ENCODE assay signal across 17 mouse cellular contexts in the genomic region with DNA sequence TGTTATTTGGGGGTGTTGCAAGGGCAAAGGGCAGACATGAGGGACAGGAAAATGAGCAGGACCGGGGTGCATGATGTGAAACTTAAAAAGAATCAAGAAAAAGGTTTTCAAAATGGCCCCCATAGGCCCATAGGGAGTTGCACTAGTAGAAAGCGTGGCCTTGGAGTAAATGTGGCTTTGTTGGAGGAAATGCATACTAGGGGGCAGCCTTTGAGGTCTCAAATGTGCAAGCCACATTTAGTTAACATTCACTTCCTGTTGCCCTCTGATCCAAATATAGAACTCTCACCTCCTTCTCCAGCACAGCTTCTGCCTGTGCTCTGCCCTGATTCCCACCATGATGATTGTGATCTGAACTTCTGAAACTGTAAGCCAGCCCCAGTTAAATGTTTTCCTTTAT.
"Had no signal": no experiment of that assay in that cellular context is flagged by ENCODE, and none has a peak within 500 bp of the region (broad histone marks: within the 10 kb centered on the region; RNA-seq: fewer than 3 reads in every experiment).

No protein-coding gene starts in this region.

- H3K4me2 ChIP-seq: lung, embryonic 15.5 days; midbrain, embryonic 13.5 days; midbrain, embryonic 15.5 days; neural tube, embryonic 12.5 days; stomach, embryonic 15.5 days had no signal

- H3K4me1 ChIP-seq: neural tube, embryonic 12.5 days; stomach, embryonic 15.5 days had no signal

- H3K27me3 ChIP-seq: lung, embryonic 15.5 days; megakaryocyte, embryonic 14.5 days; midbrain, embryonic 13.5 days; midbrain, embryonic 15.5 days; neural tube, embryonic 12.5 days; stomach, embryonic 15.5 days had no signal

- H3K9me3 ChIP-seq: lung, embryonic 15.5 days; midbrain, embryonic 15.5 days; neural tube, embryonic 12.5 days; stomach, embryonic 15.5 days had no signal

- H3K4me3 ChIP-seq: lung, embryonic 15.5 days; midbrain, embryonic 13.5 days; midbrain, embryonic 15.5 days; neural tube, embryonic 12.5 days; stomach, embryonic 15.5 days had no signal

- H3K9ac ChIP-seq: liver, embryonic 14.5 days; lung, embryonic 15.5 days; midbrain, embryonic 13.5 days; midbrain, embryonic 15.5 days; neural tube, embryonic 12.5 days; stomach, embryonic 15.5 days had no signal

- ATAC-seq: lung, postnatal 0 days; midbrain, embryonic 13.5 days; midbrain, embryonic 15.5 days had no signal

- H3K36me3 ChIP-seq: lung, embryonic 15.5 days; midbrain, embryonic 13.5 days; midbrain, embryonic 15.5 days; neural tube, embryonic 12.5 days; stomach, embryonic 15.5 days had no signal

- H3K27ac ChIP-seq: liver, embryonic 14.5 days; lung, embryonic 15.5 days; macrophage; midbrain, embryonic 13.5 days; midbrain, embryonic 15.5 days; neural tube, embryonic 12.5 days; stomach, embryonic 15.5 days; stomach, postnatal 0 days had no signal

- DNase-seq: lung, adult 18-20 months; lung, postnatal 14 days; lung, postnatal 36 days; right cerebral cortex, postnatal 14 days; thymus, adult 2 months; thymus, postnatal 25 days; thymus, postnatal 4 days had no signal
